In the genomic region with DNA sequence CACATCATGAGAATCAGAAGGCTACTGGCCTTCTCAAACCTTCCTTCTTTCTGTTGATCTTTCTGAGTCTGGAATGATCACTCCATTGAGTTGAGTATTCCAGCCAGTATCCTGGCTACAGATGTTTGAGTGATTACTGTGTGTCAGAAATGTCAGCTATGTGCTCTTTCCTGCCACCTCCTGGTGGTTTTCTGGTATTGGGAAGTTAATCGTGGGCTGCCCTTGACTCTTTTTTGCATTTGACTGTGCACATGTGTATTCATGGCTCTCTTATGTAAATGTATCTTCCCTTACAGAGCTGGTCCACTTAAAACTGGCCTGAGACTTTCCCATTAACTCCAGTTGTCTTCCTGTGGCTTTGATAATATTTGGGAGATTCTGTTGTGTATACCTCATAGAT, we compare ENCODE assay signal across 26 mouse cellular contexts.
A peak's percentile ranks its signal among the peaks of the same experiment; 100 is the strongest.
DNase-seq lines count a peak whose midpoint lies in the region; ATAC-seq and TF ChIP-seq lines count a peak whose summit lies in the region.
"Had no signal": no experiment of that assay in that cellular context is flagged by ENCODE, and none has a peak within 500 bp of the region (broad histone marks: within the 10 kb centered on the region; RNA-seq: fewer than 3 reads in every experiment).

No protein-coding gene starts in this region.

- no peak for ATAC-seq in liver, postnatal 0 days
- ATAC-seq in liver, embryonic 12.5 days, result no peak
- ATAC-seq in granulocyte monocyte progenitor cell, adult 5-6 weeks (replicated peaks; ENCODE audit: poor library complexity, severe bottlenecking), result peak; percentile 27; the same call in 1 of the 2 replicates
- ATAC-seq: forebrain, embryonic 13.5 days had no signal

- H3K79me2 ChIP-seq in MEL (ENCODE audit: control insufficient read depth, insufficient read depth, low read length, poor library complexity), result no peaks in the 10 kb centered on the region

- no peak for TF ChIP-seq POLR2A in MEL (IDR thresholded peaks at IDR 0.05; ENCODE audit: control insufficient read depth in 1 of 2, insufficient read depth in 1 of 2, low read depth in 1 of 2, low read length in 2 of 2, poor library complexity in 1 of 2)

- peak; percentile 4 for DNase-seq in embryo, embryonic 10 days (ENCODE audit: low spot score)
- no peak for DNase-seq in embryo, embryonic 10.5 days (ENCODE audit: low spot score)
- DNase-seq in liver, postnatal 0 days, result no peak
- DNase-seq in MEL (ENCODE audit: low read depth, low spot score), result no peak
- DNase-seq in cerebellum, postnatal 10 days, result no peak
- no peak for DNase-seq in left cerebral cortex, postnatal 14 days (ENCODE audit: low spot score in 2 of 2)
- DNase-seq: adrenal gland, postnatal 14 days; cerebellum, adult 11-12 months; cerebellum, postnatal 36 days; heart, adult 18-20 months; kidney, adult 2 months; kidney, postnatal 25 days; midbrain, embryonic 14.5 days; right cerebral cortex, postnatal 25 days; thymus, adult 2 months had no signal

- H3K9me3 ChIP-seq in liver, postnatal 0 days (ENCODE audit: low read length), result no peaks in the 10 kb centered on the region
- H3K9me3 ChIP-seq in liver, embryonic 12.5 days (replicated peaks), result no peaks in the 10 kb centered on the region
- no peaks in the 10 kb centered on the region for H3K9me3 ChIP-seq in MEL (replicated peaks; ENCODE audit: insufficient read depth, low read length)
- H3K9me3 ChIP-seq: embryonic facial prominence, embryonic 12.5 days; forebrain, embryonic 13.5 days; heart, embryonic 15.5 days; lung, embryonic 15.5 days; stomach, embryonic 15.5 days had no signal

- H3K4me1 ChIP-seq in liver, postnatal 0 days (ENCODE audit: insufficient read depth), result no peaks in the 10 kb centered on the region
- H3K4me1 ChIP-seq in liver, embryonic 12.5 days, result no peaks in the 10 kb centered on the region
- no peaks in the 10 kb centered on the region for H3K4me1 ChIP-seq in MEL (ENCODE audit: control insufficient read depth in 1 of 2, insufficient read depth in 2 of 2, low read length in 2 of 2)
- H3K4me1 ChIP-seq: embryonic facial prominence, embryonic 12.5 days; forebrain, embryonic 13.5 days; heart, embryonic 15.5 days; lung, embryonic 15.5 days; stomach, embryonic 15.5 days had no signal

- no peak overlapping the region for H3K4me3 ChIP-seq in liver, postnatal 0 days (ENCODE audit: low read depth, low read length)
- H3K4me3 ChIP-seq in liver, embryonic 12.5 days, result no peak overlapping the region
- H3K4me3 ChIP-seq in MEL (ENCODE audit: control insufficient read depth in 1 of 2, insufficient read depth in 1 of 2, low read depth in 2 of 2, low read length in 2 of 2), result no peak overlapping the region
- H3K4me3 ChIP-seq: embryonic facial prominence, embryonic 12.5 days; erythroblast, embryonic 14.5 days; forebrain, embryonic 13.5 days; heart, embryonic 15.5 days; lung, embryonic 15.5 days; myocyte; stomach, embryonic 15.5 days had no signal

- H3K9ac ChIP-seq in liver, postnatal 0 days (replicated peaks), result no peak overlapping the region
- H3K9ac ChIP-seq in liver, embryonic 12.5 days, result no peak overlapping the region
- no peak overlapping the region for H3K9ac ChIP-seq in MEL (ENCODE audit: control insufficient read depth, low read depth, low read length, poor library complexity, severe bottlenecking)
- H3K9ac ChIP-seq: embryonic facial prominence, embryonic 12.5 days; forebrain, embryonic 13.5 days; heart, embryonic 15.5 days; lung, embryonic 15.5 days; stomach, embryonic 15.5 days had no signal

- no peaks in the 10 kb centered on the region for H3K36me3 ChIP-seq in liver, postnatal 0 days (replicated peaks; ENCODE audit: insufficient read depth, low read length)
- no peaks in the 10 kb centered on the region for H3K36me3 ChIP-seq in liver, embryonic 12.5 days
- H3K36me3 ChIP-seq in MEL (ENCODE audit: control insufficient read depth in 1 of 2, insufficient read depth in 2 of 2, low read length in 2 of 2), result no peaks in the 10 kb centered on the region
- H3K36me3 ChIP-seq: embryonic facial prominence, embryonic 12.5 days; heart, embryonic 15.5 days; lung, embryonic 15.5 days; stomach, embryonic 15.5 days had no signal

- TF ChIP-seq CTCF in liver, postnatal 0 days (IDR thresholded peaks at IDR 0.05; ENCODE audit: low read depth), result 0 out of 2 replicates have a peak, but pooled peaks have one; percentile 23
- peak in 1 of 3 experiments; percentile 7; a peak in 1 of 6 replicates for TF ChIP-seq CTCF in MEL (IDR thresholded peaks at IDR 0.05 in 2 of 3, conservative IDR thresholded peaks at IDR 0.05 in 1 of 3; ENCODE audit: control insufficient read depth in 1 of 3, insufficient read depth in 1 of 3, low read depth in 2 of 3, low read length in 3 of 3, poor library complexity in 1 of 3, severe bottlenecking in 1 of 3)

- 26% methylated on average over 1 of the region's 1 CpGs for WGBS in liver, postnatal 0 days (ENCODE audit: insufficient replicate concordance)
- WGBS in liver, embryonic 12.5 days (ENCODE audit: insufficient replicate concordance), result 24% methylated on average over 1 of the region's 1 CpGs

- TF ChIP-seq RAD21 in MEL (IDR thresholded peaks at IDR 0.05; ENCODE audit: low read depth, low read length), result no peak

- H3K27ac ChIP-seq in liver, postnatal 0 days (ENCODE audit: low read depth), result no peak overlapping the region
- no peak overlapping the region for H3K27ac ChIP-seq in liver, embryonic 12.5 days
- no peak overlapping the region for H3K27ac ChIP-seq in MEL (ENCODE audit: control insufficient read depth, low read depth, low read length)
- H3K27ac ChIP-seq: embryonic facial prominence, embryonic 12.5 days; forebrain, embryonic 13.5 days; heart, embryonic 15.5 days; lung, embryonic 15.5 days; macrophage; stomach, embryonic 15.5 days had no signal

- H3K4me2 ChIP-seq in liver, postnatal 0 days (ENCODE audit: low read depth, low read length), result no peak overlapping the region
- no peak overlapping the region for H3K4me2 ChIP-seq in liver, embryonic 12.5 days
- H3K4me2 ChIP-seq: embryonic facial prominence, embryonic 12.5 days; forebrain, embryonic 13.5 days; heart, embryonic 15.5 days; liver, embryonic 11.5 days; lung, embryonic 15.5 days; stomach, embryonic 15.5 days had no signal

- no peaks in the 10 kb centered on the region for H3K27me3 ChIP-seq in liver, postnatal 0 days (ENCODE audit: insufficient read depth, low read length)
- H3K27me3 ChIP-seq in liver, embryonic 12.5 days (replicated peaks), result no peaks in the 10 kb centered on the region
- no peaks in the 10 kb centered on the region for H3K27me3 ChIP-seq in MEL (ENCODE audit: control insufficient read depth in 1 of 2, insufficient read depth in 2 of 2, low read length in 2 of 2)
- H3K27me3 ChIP-seq: embryonic facial prominence, embryonic 12.5 days; forebrain, embryonic 13.5 days; heart, embryonic 15.5 days; lung, embryonic 15.5 days; stomach, embryonic 15.5 days had no signal

- intact Hi-C loops in left cerebral cortex, postnatal 14 days (cut with DNase I), result no loop called here

- TF ChIP-seq EP300 in liver, postnatal 0 days (IDR thresholded peaks at IDR 0.05; ENCODE audit: low read depth), result no peak
- TF ChIP-seq EP300 in MEL (IDR thresholded peaks at IDR 0.05; ENCODE audit: low read depth in 1 of 2, low read length in 2 of 2), result no peak

TF ChIP-seq in MEL, 35 proteins besides CTCF, POLR2A, EP300 and RAD21:
- peak; percentile 27 for TF ChIP-seq SMC3 (IDR thresholded peaks at IDR 0.05; ENCODE audit: low read depth, low read length)
- TF ChIP-seq ZKSCAN1 (IDR thresholded peaks at IDR 0.05; ENCODE audit: low read depth, low read length), result no peak
